In genomic region chr5:41843419-41844146, GRCm38 (mm10) we compare ENCODE assay signal across 8 mouse cellular contexts. TPM values are rescaled to one million over a fixed set of nuclear protein-coding genes. Genes with fewer than 3 reads are reported as not detected.
DNase-seq lines count a peak whose midpoint lies in the region; ATAC-seq lines count a peak whose summit lies in the region.

No protein-coding gene starts in this region.

- H3K9me3 ChIP-seq in neural tube, embryonic 11.5 days (ENCODE audit: control insufficient read depth, low read length): no peaks in the 10 kb centered on the region
- H3K9me3 ChIP-seq in forebrain, embryonic 14.5 days (replicated peaks; ENCODE audit: control insufficient read depth, low read length): no peaks in the 10 kb centered on the region
- no peaks in the 10 kb centered on the region for H3K9me3 ChIP-seq in liver, embryonic 13.5 days (replicated peaks)

- DNase-seq in adrenal gland, postnatal 14 days: peak; percentile 47
- DNase-seq in adrenal gland, adult 18-20 months (ENCODE audit: low spot score in 2 of 2): no peak
- DNase-seq in neural tube, embryonic 11.5 days (ENCODE audit: low spot score): no peak
- DNase-seq in neural tube, embryonic 10.5 days (ENCODE audit: extremely low spot score, low spot score): no peak
- peak; percentile 16 for DNase-seq in forebrain, embryonic 14.5 days (ENCODE audit: low spot score)
- peak; percentile 2 for DNase-seq in liver, embryonic 13.5 days
- peak; percentile 7 for DNase-seq in yolk sac, embryonic 10.5 days (ENCODE audit: low spot score)
- DNase-seq in gastrocnemius, postnatal 10 days: no peak

- H3K4me3 ChIP-seq in neural tube, embryonic 11.5 days (ENCODE audit: low read depth, low read length): peak overlapping the region; percentile 99
- H3K4me3 ChIP-seq in forebrain, embryonic 14.5 days (ENCODE audit: low read depth, low read length): peak overlapping the region; percentile 97
- peak overlapping the region; percentile 99 for H3K4me3 ChIP-seq in liver, embryonic 13.5 days (replicated peaks)

- peak overlapping the region; percentile 93 for H3K9ac ChIP-seq in neural tube, embryonic 11.5 days (ENCODE audit: low read length)
- peak overlapping the region; percentile 96 for H3K9ac ChIP-seq in forebrain, embryonic 14.5 days (ENCODE audit: low read length)
- H3K9ac ChIP-seq in liver, embryonic 13.5 days: peak overlapping the region; percentile 97

- H3K4me2 ChIP-seq in neural tube, embryonic 11.5 days (ENCODE audit: low read depth): peak overlapping the region; percentile 80
- H3K4me2 ChIP-seq in forebrain, embryonic 14.5 days (ENCODE audit: low read length): peak overlapping the region; percentile 88
- H3K4me2 ChIP-seq in liver, embryonic 13.5 days: peak overlapping the region; percentile 81

- peak; percentile 72; the same call in 1 of the 2 replicates for ATAC-seq in neural tube, embryonic 11.5 days (ENCODE audit: insufficient read depth, low FRiP score, low TSS enrichment)
- no peak; the same call in 1 of the 2 replicates for ATAC-seq in forebrain, embryonic 14.5 days
- no peak for ATAC-seq in liver, embryonic 13.5 days (ENCODE audit: low read depth)

- 0 out of 2 replicates have a peak overlapping the region, but pooled peaks have one; percentile 44 for H3K27ac ChIP-seq in neural tube, embryonic 11.5 days (ENCODE audit: low read depth, low read length)
- peak overlapping the region; percentile 9; the same call in 1 of the 2 replicates for H3K27ac ChIP-seq in forebrain, embryonic 14.5 days (ENCODE audit: low read depth, low read length)
- H3K27ac ChIP-seq in liver, embryonic 13.5 days: peak overlapping the region; percentile 73

- H3K27me3 ChIP-seq in neural tube, embryonic 11.5 days (ENCODE audit: control insufficient read depth, insufficient read depth, low read length): no peaks in the 10 kb centered on the region
- H3K27me3 ChIP-seq in forebrain, embryonic 14.5 days (replicated peaks; ENCODE audit: control insufficient read depth, insufficient read depth, low read length): no peaks in the 10 kb centered on the region
- no peaks in the 10 kb centered on the region for H3K27me3 ChIP-seq in liver, embryonic 13.5 days

- 1% methylated on average over 38 of the region's 46 CpGs for WGBS in neural tube, embryonic 11.5 days
- WGBS in forebrain, embryonic 14.5 days: under 1% methylated on average over 41 of the region's 46 CpGs
- under 1% methylated on average over 40 of the region's 46 CpGs for WGBS in liver, embryonic 13.5 days (ENCODE audit: insufficient replicate concordance)

- no peaks in the 10 kb centered on the region for H3K36me3 ChIP-seq in neural tube, embryonic 11.5 days (ENCODE audit: control insufficient read depth, insufficient read depth, low read length)
- H3K36me3 ChIP-seq in forebrain, embryonic 14.5 days (ENCODE audit: control insufficient read depth, insufficient read depth, low read length): no peaks in the 10 kb centered on the region
- no peaks in the 10 kb centered on the region for H3K36me3 ChIP-seq in liver, embryonic 13.5 days

- peaks cover 7% of the 10 kb centered on the region; the same call in 1 of the 2 replicates for H3K4me1 ChIP-seq in neural tube, embryonic 11.5 days (ENCODE audit: control insufficient read depth, insufficient read depth, low read length)
- peaks cover 10% of the 10 kb centered on the region; the same call in 1 of the 2 replicates for H3K4me1 ChIP-seq in forebrain, embryonic 14.5 days (ENCODE audit: control insufficient read depth, insufficient read depth, low read length)
- H3K4me1 ChIP-seq in liver, embryonic 13.5 days (replicated peaks): peaks cover 33% of the 10 kb centered on the region

RNA-seq across cellular contexts. Expression of gene Bod1l, which starts 0.5 kb away (rescaled TPM):
- total RNA-seq in adrenal gland, postnatal 14 days (2021): 34.3 and 35.8 TPM in 2 replicates
- 10 to 100 TPM; 21.8 to 30.2 TPM for total RNA-seq in adrenal gland, adult 18-20 months (2021)
- polyA plus RNA-seq in neural tube, embryonic 11.5 days (2014; fragmentation: Nextera tagmentation; extraction: Ambion mirVana): 22.9 and 25.6 TPM in 2 replicates
- polyA plus RNA-seq in forebrain, embryonic 14.5 days (2014; fragmentation: Nextera tagmentation; extraction: Ambion mirVana): 18.2 and 22.5 TPM in 2 replicates
- 12.3 and 12.5 TPM in 2 replicates for polyA plus RNA-seq in liver, embryonic 13.5 days (2015; fragmentation: Nextera tagmentation; extraction: Ambion mirVana)
- total RNA-seq in gastrocnemius, postnatal 10 days (2021): 10 to 100 TPM; 14.9 to 18.6 TPM

Comparison
In these comparisons a context has a peak if more than half of its experiments do, and no peak if none do; other contexts are left out.
1. DNase-seq: peak in adrenal gland, postnatal 14 days (single experiment), forebrain, embryonic 14.5 days (single experiment), liver, embryonic 13.5 days (single experiment) and yolk sac, embryonic 10.5 days (single experiment); none in adrenal gland, adult 18-20 months (0 of 2), neural tube, embryonic 11.5 days (single experiment), neural tube, embryonic 10.5 days (single experiment) and gastrocnemius, postnatal 10 days (single experiment).
2. H3K27ac ChIP-seq: peak in every context shown above with its lines; median percentile 73 in liver, embryonic 13.5 days; 44 in neural tube, embryonic 11.5 days; 9 in forebrain, embryonic 14.5 days.
3. Peak in every context shown above with its lines, with median percentiles within 50 percentile points of each other: H3K4me2 ChIP-seq, H3K4me3 ChIP-seq and H3K9ac ChIP-seq.